Mouse (Mus musculus): ENCODE measurements around the gene 1700047I17Rik2. TPM values are rescaled to one million over a fixed set of nuclear protein-coding genes. Genes with fewer than 3 reads are reported as not detected.
"Not testable (repeated sequence)": the region's sequence is repeated elsewhere in the genome, so short reads cannot be mapped to it uniquely, and the experiment has no call there.

The 1700047I17Rik2 gene
- 4.8 and 5.5 TPM in 2 replicates for polyA plus RNA-seq (2014; fragmentation: Nextera tagmentation; extraction: Ambion mirVana)

- H3K9me3 ChIP-seq (ENCODE audit: control insufficient read depth, low read length); H3K27me3 ChIP-seq (ENCODE audit: control insufficient read depth, insufficient read depth, low read length); H3K27ac ChIP-seq (replicated peaks; ENCODE audit: low read depth, low read length); H3K4me2 ChIP-seq (ENCODE audit: low read depth, severe bottlenecking); H3K36me3 ChIP-seq (ENCODE audit: control insufficient read depth, insufficient read depth, low read length); H3K4me3 ChIP-seq (ENCODE audit: low read depth, low read length); H3K4me1 ChIP-seq (ENCODE audit: control insufficient read depth, insufficient read depth, low read length); H3K9ac ChIP-seq (ENCODE audit: low read length); DNase-seq (ENCODE audit: low spot score): not testable (repeated sequence)
- no CpG with 5 or more reads among the region's 40 CpGs for WGBS
- peak; percentile 97 for ATAC-seq (ENCODE audit: insufficient number of reproducible peaks, low FRiP score, low TSS enrichment, low read depth)
Measured at GRCm38 (mm10) chr12:55199306-55199705, at the start of gene 1700047I17Rik2. Gene 1700047I17Rik2, plus strand, starts transcription at chr12:55199592.

GRCm38 (mm10) chr12:55154559-55155448 is 44.6 kb upstream of the 1700047I17Rik2 start, which contains the start of gene Srp54b:
Gene Srp54b, plus strand, starts transcription at chr12:55155104.
- not testable (repeated sequence) for H3K4me1 ChIP-seq (ENCODE audit: control insufficient read depth, insufficient read depth, low read length); H3K27ac ChIP-seq (replicated peaks; ENCODE audit: low read depth, low read length); H3K4me3 ChIP-seq (ENCODE audit: low read depth, low read length); H3K36me3 ChIP-seq (ENCODE audit: control insufficient read depth, insufficient read depth, low read length); H3K9me3 ChIP-seq (ENCODE audit: control insufficient read depth, low read length); H3K9ac ChIP-seq (ENCODE audit: low read length); H3K27me3 ChIP-seq (ENCODE audit: control insufficient read depth, insufficient read depth, low read length); DNase-seq (ENCODE audit: low spot score); H3K4me2 ChIP-seq (ENCODE audit: low read depth, severe bottlenecking)
- peak; percentile 96 for ATAC-seq (ENCODE audit: insufficient number of reproducible peaks, low FRiP score, low TSS enrichment, low read depth)
- no CpG with 5 or more reads among the region's 57 CpGs for WGBS

- not testable (repeated sequence) for ATAC-seq (ENCODE audit: insufficient number of reproducible peaks, low FRiP score, low TSS enrichment, low read depth); H3K9ac ChIP-seq (ENCODE audit: low read length); H3K4me2 ChIP-seq (ENCODE audit: low read depth, severe bottlenecking); H3K27ac ChIP-seq (replicated peaks; ENCODE audit: low read depth, low read length); H3K9me3 ChIP-seq (ENCODE audit: control insufficient read depth, low read length); H3K36me3 ChIP-seq (ENCODE audit: control insufficient read depth, insufficient read depth, low read length); H3K4me3 ChIP-seq (ENCODE audit: low read depth, low read length); H3K4me1 ChIP-seq (ENCODE audit: control insufficient read depth, insufficient read depth, low read length); H3K27me3 ChIP-seq (ENCODE audit: control insufficient read depth, insufficient read depth, low read length); DNase-seq (ENCODE audit: low spot score)
- under 1% methylated on average over 9 of the region's 24 CpGs for WGBS
Measured at GRCm38 (mm10) chr12:55155449-55155783, 44.0 kb upstream of the 1700047I17Rik2 start.

GRCm38 (mm10) chr12:55167034-55167557 is 32.3 kb upstream of the 1700047I17Rik2 start:
- not testable (repeated sequence) for ATAC-seq (ENCODE audit: insufficient number of reproducible peaks, low FRiP score, low TSS enrichment, low read depth); H3K27ac ChIP-seq (replicated peaks; ENCODE audit: low read depth, low read length); H3K4me3 ChIP-seq (ENCODE audit: low read depth, low read length); H3K9ac ChIP-seq (ENCODE audit: low read length); H3K4me2 ChIP-seq (ENCODE audit: low read depth, severe bottlenecking); H3K4me1 ChIP-seq (ENCODE audit: control insufficient read depth, insufficient read depth, low read length); H3K27me3 ChIP-seq (ENCODE audit: control insufficient read depth, insufficient read depth, low read length); H3K36me3 ChIP-seq (ENCODE audit: control insufficient read depth, insufficient read depth, low read length); DNase-seq (ENCODE audit: low spot score); H3K9me3 ChIP-seq (ENCODE audit: control insufficient read depth, low read length)
- no CpG with 5 or more reads among the region's 7 CpGs for WGBS

- H3K9ac ChIP-seq (ENCODE audit: low read length); H3K27ac ChIP-seq (replicated peaks; ENCODE audit: low read depth, low read length); ATAC-seq (ENCODE audit: insufficient number of reproducible peaks, low FRiP score, low TSS enrichment, low read depth); H3K9me3 ChIP-seq (ENCODE audit: control insufficient read depth, low read length); H3K36me3 ChIP-seq (ENCODE audit: control insufficient read depth, insufficient read depth, low read length); DNase-seq (ENCODE audit: low spot score); H3K4me1 ChIP-seq (ENCODE audit: control insufficient read depth, insufficient read depth, low read length); H3K4me3 ChIP-seq (ENCODE audit: low read depth, low read length); H3K4me2 ChIP-seq (ENCODE audit: low read depth, severe bottlenecking); H3K27me3 ChIP-seq (ENCODE audit: control insufficient read depth, insufficient read depth, low read length): not testable (repeated sequence)
- WGBS: no CpG with 5 or more reads among the region's 8 CpGs
Measured at GRCm38 (mm10) chr12:55187686-55188085, 11.7 kb upstream of the 1700047I17Rik2 start.

- not testable (repeated sequence) for H3K27ac ChIP-seq (replicated peaks; ENCODE audit: low read depth, low read length); H3K4me2 ChIP-seq (ENCODE audit: low read depth, severe bottlenecking); H3K9ac ChIP-seq (ENCODE audit: low read length); ATAC-seq (ENCODE audit: insufficient number of reproducible peaks, low FRiP score, low TSS enrichment, low read depth); H3K9me3 ChIP-seq (ENCODE audit: control insufficient read depth, low read length); H3K4me1 ChIP-seq (ENCODE audit: control insufficient read depth, insufficient read depth, low read length); H3K27me3 ChIP-seq (ENCODE audit: control insufficient read depth, insufficient read depth, low read length); DNase-seq (ENCODE audit: low spot score); H3K4me3 ChIP-seq (ENCODE audit: low read depth, low read length); H3K36me3 ChIP-seq (ENCODE audit: control insufficient read depth, insufficient read depth, low read length)
- no CpG with 5 or more reads among the region's 5 CpGs for WGBS
Measured at GRCm38 (mm10) chr12:55189127-55189526, 10.3 kb upstream of the 1700047I17Rik2 start.

GRCm38 (mm10) chr12:55199799-55200198 is 407 bp downstream of the 1700047I17Rik2 start:
- not testable (repeated sequence) for H3K4me1 ChIP-seq (ENCODE audit: control insufficient read depth, insufficient read depth, low read length); H3K9me3 ChIP-seq (ENCODE audit: control insufficient read depth, low read length); H3K36me3 ChIP-seq (ENCODE audit: control insufficient read depth, insufficient read depth, low read length); H3K27me3 ChIP-seq (ENCODE audit: control insufficient read depth, insufficient read depth, low read length); H3K27ac ChIP-seq (replicated peaks; ENCODE audit: low read depth, low read length); H3K4me3 ChIP-seq (ENCODE audit: low read depth, low read length); DNase-seq (ENCODE audit: low spot score); H3K9ac ChIP-seq (ENCODE audit: low read length); H3K4me2 ChIP-seq (ENCODE audit: low read depth, severe bottlenecking)
- no CpG with 5 or more reads among the region's 18 CpGs for WGBS
- peak; percentile 46; the same call in 1 of the 2 replicates for ATAC-seq (ENCODE audit: insufficient number of reproducible peaks, low FRiP score, low TSS enrichment, low read depth)

GRCm38 (mm10) chr12:55212944-55213343 is 13.6 kb downstream of the 1700047I17Rik2 start:
- H3K4me3 ChIP-seq (ENCODE audit: low read depth, low read length); ATAC-seq (ENCODE audit: insufficient number of reproducible peaks, low FRiP score, low TSS enrichment, low read depth); DNase-seq (ENCODE audit: low spot score); H3K36me3 ChIP-seq (ENCODE audit: control insufficient read depth, insufficient read depth, low read length); H3K27ac ChIP-seq (replicated peaks; ENCODE audit: low read depth, low read length); H3K4me1 ChIP-seq (ENCODE audit: control insufficient read depth, insufficient read depth, low read length); H3K4me2 ChIP-seq (ENCODE audit: low read depth, severe bottlenecking); H3K9ac ChIP-seq (ENCODE audit: low read length); H3K9me3 ChIP-seq (ENCODE audit: control insufficient read depth, low read length); H3K27me3 ChIP-seq (ENCODE audit: control insufficient read depth, insufficient read depth, low read length): not testable (repeated sequence)
- WGBS: no CpG with 5 or more reads among the region's 6 CpGs
